Mouse (Mus musculus) brain, embryonic 14.5 days (tissue): ENCODE measurements around the gene Ribc2.

Experiments
- CTCF ChIP-seq: fragments of 200-500 bp; IDR thresholded peaks from 2 replicates; pipeline ENCODE4 v1.5.1; 2012; ENCODE audit warnings: inconsistent platforms, mild to moderate bottlenecking, moderate library complexity, borderline replicate concordance; ENCODE audit not compliant: insufficient read depth, insufficient read length; ENCODE audit errors: extremely low read depth
- POLR2A ChIP-seq: fragments of 200-500 bp; IDR thresholded peaks from 2 replicates; pipeline ENCODE4 v1.6.1; 2012; ENCODE audit warnings: mild to moderate bottlenecking, inconsistent platforms, borderline replicate concordance; ENCODE audit not compliant: poor library complexity, insufficient read depth, insufficient read length, severe bottlenecking; ENCODE audit errors: extremely low read depth

DNA sequence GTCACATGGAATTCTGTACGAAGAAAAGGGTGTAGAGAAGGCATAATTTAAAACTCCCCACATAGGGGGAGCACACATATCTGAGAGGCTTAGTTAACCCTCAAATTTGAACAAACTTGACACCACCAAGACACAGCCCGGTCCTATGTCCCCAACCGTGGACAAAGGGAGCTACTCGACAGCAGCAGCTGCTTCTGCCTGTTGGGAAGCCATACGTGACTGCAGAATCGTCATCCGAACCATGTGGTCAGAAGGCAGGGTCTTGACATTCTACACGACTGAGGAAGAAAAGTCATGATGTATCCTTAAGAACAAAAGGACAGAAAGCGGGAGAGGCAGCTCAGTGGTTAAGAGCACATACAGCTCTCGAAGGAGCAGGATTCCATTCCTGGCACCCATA, 42.2 kb downstream of the Ribc2 start:
- TF ChIP-seq CTCF (no peak), POLR2A (no peak)
